Mouse (Mus musculus) adrenal gland, postnatal 25 days (tissue): Measurements from ENCODE around the gene Crebzf. TPM values are rescaled to one million over a fixed set of nuclear protein-coding genes. Genes with fewer than 3 reads are reported as not detected.

Experiments used
- DNase-seq: peaks from one replicate; pipeline ENCODE4 v3.0.0; 2021; ENCODE audit warnings: mixed read lengths
- total RNA-seq: library from RNA; stranded (reverse); gene quantifications from 2 replicates; pipeline ENCODE4 v1.2.3, GENCODE M21; 2021

The Crebzf gene
- total RNA-seq, 1 experiment from 2014 or later: 91.6 TPM

DNA sequence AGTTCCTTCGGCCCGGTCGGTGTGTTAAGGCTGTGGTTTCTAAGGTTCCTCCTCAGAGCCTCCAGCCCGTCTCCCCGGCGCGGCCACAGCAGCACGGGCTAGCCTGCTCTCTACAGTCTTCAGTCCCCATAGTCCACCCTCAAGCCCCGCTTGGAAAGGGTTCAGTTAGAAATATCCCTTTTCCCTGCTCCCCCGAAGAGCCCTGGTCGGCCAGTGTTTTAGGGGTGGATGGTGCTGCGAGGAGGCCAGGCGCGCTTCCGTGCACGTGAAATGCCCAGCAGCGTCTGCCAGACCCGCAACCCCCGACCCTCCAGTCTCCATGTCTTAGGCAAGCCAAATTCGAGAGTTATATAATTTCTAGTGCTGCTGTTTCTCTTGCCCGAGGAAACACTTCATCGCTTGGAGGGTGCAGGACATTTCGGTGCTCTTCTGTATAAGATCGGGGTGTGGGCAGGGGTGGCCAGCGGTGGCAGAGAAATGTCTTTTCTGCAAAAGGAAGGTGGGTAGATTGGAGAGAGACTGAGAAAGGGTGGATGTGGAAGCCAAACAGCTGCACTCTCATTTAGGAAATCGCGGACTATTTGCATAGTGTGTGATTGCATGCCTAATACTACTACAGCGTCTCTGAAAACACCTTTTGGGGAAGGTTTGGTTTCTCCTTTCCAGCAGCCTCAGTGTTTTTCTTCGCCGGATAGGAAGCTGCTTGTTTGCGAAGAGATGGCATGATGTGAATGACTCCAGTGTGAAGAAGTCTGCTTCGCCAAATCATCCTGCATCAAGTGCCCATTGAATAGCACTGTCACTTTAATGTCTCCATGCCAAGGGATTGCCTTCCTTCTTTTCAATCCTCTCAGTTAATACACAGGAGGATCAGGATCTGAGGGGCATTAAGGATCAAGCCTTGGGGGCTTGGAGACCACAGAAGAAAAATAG, 34.0 kb downstream of the Crebzf start, which contains the start of gene Dlg2:
Gene Dlg2 (plus strand): TSS at position 360 of the 933 bp plus-strand sequence.
- DNase-seq: no peak

DNA sequence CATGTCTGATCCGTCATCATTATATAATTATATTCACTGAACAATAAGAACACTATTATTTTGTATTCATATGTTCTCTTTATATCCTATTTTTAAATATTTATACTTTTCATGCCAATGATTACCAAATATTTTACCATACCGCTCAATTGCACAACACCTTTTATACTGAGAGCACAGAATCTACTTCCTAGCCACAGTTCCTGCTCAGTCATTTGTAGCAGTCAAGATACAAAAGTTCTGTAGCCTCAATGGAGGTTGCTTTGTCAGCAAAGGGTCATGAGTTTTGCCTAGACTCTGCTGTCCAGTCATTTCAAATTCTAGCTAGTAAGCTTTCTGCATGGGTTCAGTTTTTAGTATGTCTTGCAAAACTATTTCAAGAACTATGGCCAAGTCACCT, 40.1 kb downstream of the Crebzf start:
- no peak for DNase-seq

Other genes with a start within 250 kb of the Crebzf start
- not detected in 2 replicates for gene Ccdc83, start 177.0 kb upstream of the Crebzf start, total RNA-seq
- gene Sytl2, start 140.5 kb upstream of the Crebzf start, total RNA-seq: 4.2 and 4.5 TPM in 2 replicates
- 0.57 and 1.1 TPM in 2 replicates for gene Ccdc89, start 16.2 kb upstream of the Crebzf start, total RNA-seq
- 52.9 and 53.1 TPM in 2 replicates for gene Tmem126a, start 14.5 kb downstream of the Crebzf start, total RNA-seq
- 23.2 and 23.6 TPM in 2 replicates for gene Tmem126b, start 33.3 kb downstream of the Crebzf start, total RNA-seq
- 128 and 148 TPM in 2 replicates for gene Dlg2, start 33.9 kb downstream of the Crebzf start, total RNA-seq